Mouse (Mus musculus): ENCODE measurements at regions not wholly inside any gene's neighbourhood (a gene's known extent, or its start where the extent isn't known, plus 50 kb on each side); places are given as distances from the start of the nearest gene placed in this dataset.
"Not testable (repeated sequence)": the region's sequence is repeated elsewhere in the genome, so short reads cannot be mapped to it uniquely, and the experiment has no call there.

- DNase-seq (ENCODE audit: low spot score in 2 of 2), result no peak
These were observed 192.3 kb upstream of the Ccdc54 start for GRCm38 (mm10) chr16:50783240-50783639.

- DNase-seq (ENCODE audit: low spot score in 2 of 2), result no peak
These were observed 188.3 kb upstream of the Ccdc54 start for GRCm38 (mm10) chr16:50779030-50779784.

- DNase-seq (ENCODE audit: low spot score in 2 of 2), result not testable (repeated sequence)
These were observed 183.7 kb upstream of the Ccdc54 start for GRCm38 (mm10) chr16:50774699-50775098.

GRCm38 (mm10) chr16:50766055-50766770, 175.3 kb upstream of the Ccdc54 start:
- peak in 1 of 2 experiments; percentile 53 for DNase-seq (ENCODE audit: low spot score in 2 of 2)

- DNase-seq (ENCODE audit: low spot score in 2 of 2), result no peak
These were observed 171.1 kb upstream of the Ccdc54 start for GRCm38 (mm10) chr16:50762096-50762495.

- DNase-seq (ENCODE audit: low spot score in 2 of 2), result no peak
These were observed 169.0 kb upstream of the Ccdc54 start for GRCm38 (mm10) chr16:50759979-50760378.

- peak in 1 of 2 experiments; percentile 44 for DNase-seq (ENCODE audit: low spot score in 2 of 2)
These were observed 165.7 kb upstream of the Ccdc54 start for GRCm38 (mm10) chr16:50756696-50757095.

- peak in 1 of 2 experiments; percentile 60 for DNase-seq (ENCODE audit: low spot score in 2 of 2)
These were observed 162.8 kb upstream of the Ccdc54 start for GRCm38 (mm10) chr16:50753612-50754389.

- DNase-seq (ENCODE audit: low spot score in 2 of 2), result no peak
These were observed 162.1 kb upstream of the Ccdc54 start for GRCm38 (mm10) chr16:50753046-50753445.

- no peak for DNase-seq (ENCODE audit: low spot score in 2 of 2)
These were observed 161.3 kb upstream of the Ccdc54 start for GRCm38 (mm10) chr16:50752277-50752600.

- DNase-seq (ENCODE audit: low spot score in 2 of 2), result no peak
These were observed 160.7 kb upstream of the Ccdc54 start for GRCm38 (mm10) chr16:50751495-50752276.

- DNase-seq (ENCODE audit: low spot score in 2 of 2), result no peak
These were observed 156.7 kb upstream of the Ccdc54 start for GRCm38 (mm10) chr16:50747698-50748097.

- no peak for DNase-seq (ENCODE audit: low spot score in 2 of 2)
These were observed 154.8 kb upstream of the Ccdc54 start for GRCm38 (mm10) chr16:50745723-50746122.

- DNase-seq (ENCODE audit: low spot score in 2 of 2), result peak in 1 of 2 experiments; percentile 15
These were observed 146.5 kb upstream of the Ccdc54 start for GRCm38 (mm10) chr16:50737396-50737843.

GRCm38 (mm10) chr16:50736151-50737047, 145.4 kb upstream of the Ccdc54 start:
- peak; percentile 82 to 88 for DNase-seq (ENCODE audit: low spot score in 2 of 2)

- DNase-seq (ENCODE audit: low spot score in 2 of 2), result no peak
These were observed 142.4 kb upstream of the Ccdc54 start for GRCm38 (mm10) chr16:50733359-50733758.

- DNase-seq (ENCODE audit: low spot score in 2 of 2), result peak; percentile 66 to 89
These were observed 141.4 kb upstream of the Ccdc54 start for GRCm38 (mm10) chr16:50732082-50733006.

- no peak for DNase-seq (ENCODE audit: low spot score in 2 of 2)
These were observed 138.4 kb upstream of the Ccdc54 start for GRCm38 (mm10) chr16:50729341-50729740.

- no peak for DNase-seq (ENCODE audit: low spot score in 2 of 2)
These were observed 132.2 kb upstream of the Ccdc54 start for GRCm38 (mm10) chr16:50723144-50723543.
